Mouse (Mus musculus) lung, postnatal 10 days (tissue): ENCODE results near the gene Gpr33.

Experiments
- DNase-seq: peaks from one replicate; pipeline ENCODE4 v3.0.0; 2021

Gene Gpr33

GRCm38 (mm10) chr12:51983625-51984024 is 44.2 kb downstream of the Gpr33 start:
- DNase-seq: no peak

- no peak for DNase-seq
These were observed 51.3 kb downstream of the Gpr33 start for GRCm38 (mm10) chr12:51976531-51976930.

- no peak for DNase-seq
These were observed 53.5 kb downstream of the Gpr33 start for GRCm38 (mm10) chr12:51974381-51974780.
